Mouse (Mus musculus): ENCODE measurements around the gene Ccdc3. TPM values are rescaled to one million over a fixed set of nuclear protein-coding genes. Genes with fewer than 3 reads are reported as not detected.

Gene Ccdc3
- total and polyA plus RNA-seq, 2 experiments from 2014 or later = 6.3 to 11.9 TPM

DNA sequence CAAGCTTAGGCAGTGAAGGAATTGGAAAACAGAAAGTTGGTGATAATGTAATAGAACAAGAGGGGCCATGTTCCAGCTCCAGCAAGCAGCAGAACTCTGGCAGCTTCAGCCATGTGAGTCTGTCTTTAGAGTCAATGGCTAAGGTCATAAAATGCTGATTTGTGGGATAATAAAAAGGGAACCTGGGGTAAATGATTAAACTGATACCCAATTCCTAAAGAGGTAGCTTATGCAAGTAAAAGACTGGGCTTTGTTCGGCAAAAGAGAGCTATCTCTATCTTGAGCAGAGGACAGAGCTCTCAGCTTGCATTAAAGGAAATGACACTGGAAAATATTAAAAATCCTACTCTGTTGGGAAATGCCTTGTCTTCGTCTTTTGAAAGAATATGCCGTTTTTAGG, 120.7 kb downstream of the Ccdc3 start:
- Histone ChIP-seq H3K4me2 (ENCODE audit: low read depth, low read length, poor library complexity, severe bottlenecking) (no peak overlapping the region), H3K9ac (replicated peaks; ENCODE audit: low read length, poor library complexity, severe bottlenecking) (no peak overlapping the region), H3K9me3 (ENCODE audit: low read length) (no peaks in the 10 kb centered on the region), H3K27ac (ENCODE audit: low read depth, low read length) (no peak overlapping the region), H3K36me3 (ENCODE audit: insufficient read depth, low read length) (no peaks in the 10 kb centered on the region), H3K4me1 (ENCODE audit: insufficient read depth, low read length) (no peaks in the 10 kb centered on the region), H3K4me3 (ENCODE audit: low read depth, low read length) (no peak overlapping the region), H3K27me3 (ENCODE audit: insufficient read depth, low read length) (no peaks in the 10 kb centered on the region)
- ATAC-seq (ENCODE audit: low FRiP score) (no peak), DNase-seq (ENCODE audit: low spot score) (no peak)
- 87% methylated on average over 3 of the region's 3 CpGs for WGBS
- no peak for TF ChIP-seq CTCF (IDR thresholded peaks at IDR 0.05)

DNA sequence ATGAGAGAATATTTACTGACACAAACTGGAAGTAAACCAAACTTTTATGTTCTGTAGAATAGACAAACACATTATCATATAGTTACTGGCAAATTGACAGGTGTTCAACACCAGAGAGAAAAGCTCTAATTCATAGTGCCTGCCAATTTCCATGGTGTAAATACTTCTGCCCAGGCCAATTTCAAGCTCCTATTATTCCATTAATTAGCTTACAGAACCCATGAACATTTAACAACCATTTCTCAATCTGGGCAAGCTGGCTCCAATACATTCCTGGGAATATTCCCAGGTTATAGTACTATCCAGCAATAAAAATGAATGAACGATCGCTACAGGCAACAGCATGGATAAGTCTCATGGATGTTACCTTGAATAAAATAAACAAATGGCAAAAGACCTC, 124.7 kb downstream of the Ccdc3 start:
- peak; percentile 35 for DNase-seq (ENCODE audit: low spot score)
- H3K36me3 ChIP-seq (ENCODE audit: insufficient read depth, low read length) = no peaks in the 10 kb centered on the region
- H3K9me3 ChIP-seq (ENCODE audit: low read length) = no peaks in the 10 kb centered on the region
- no peak overlapping the region for H3K4me3 ChIP-seq (ENCODE audit: low read depth, low read length)
- TF ChIP-seq CTCF (IDR thresholded peaks at IDR 0.05) = no peak
- WGBS = 59% methylated on average over 2 of the region's 2 CpGs
- no peak for ATAC-seq (ENCODE audit: low FRiP score)
- H3K4me1 ChIP-seq (ENCODE audit: insufficient read depth, low read length) = no peaks in the 10 kb centered on the region
- H3K9ac ChIP-seq (replicated peaks; ENCODE audit: low read length, poor library complexity, severe bottlenecking) = no peak overlapping the region
- H3K27me3 ChIP-seq (ENCODE audit: insufficient read depth, low read length) = no peaks in the 10 kb centered on the region
- H3K4me2 ChIP-seq (ENCODE audit: low read depth, low read length, poor library complexity, severe bottlenecking) = no peak overlapping the region
- no peak overlapping the region for H3K27ac ChIP-seq (ENCODE audit: low read depth, low read length)

DNA sequence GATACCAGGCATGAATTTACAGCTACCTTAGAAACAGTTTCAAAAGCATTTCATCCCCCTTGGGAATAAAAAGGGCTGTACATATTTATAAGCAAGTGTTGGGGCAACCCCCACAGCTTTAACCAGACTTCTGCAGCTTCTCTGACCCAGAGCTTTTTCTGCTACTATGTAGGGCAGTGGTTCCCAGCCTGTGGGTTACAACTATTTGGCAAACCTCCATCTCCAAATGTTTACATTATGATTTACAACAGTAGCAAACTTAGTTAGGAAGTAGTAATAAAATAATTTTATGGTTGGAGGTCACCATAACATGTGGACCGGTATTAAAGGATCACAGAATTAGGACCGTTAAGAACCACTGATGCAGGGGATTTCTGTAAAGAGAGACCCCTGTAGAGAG, 130.4 kb downstream of the Ccdc3 start:
- ATAC-seq (ENCODE audit: low FRiP score) (no peak), DNase-seq (ENCODE audit: low spot score) (no peak)
- H3K4me2 ChIP-seq (ENCODE audit: low read depth, low read length, poor library complexity, severe bottlenecking) = no peak overlapping the region

More for the DNA sequence above, 130.4 kb downstream of the Ccdc3 start:
- 75% methylated on average over 2 of the region's 2 CpGs for WGBS
- H3K27ac ChIP-seq (ENCODE audit: low read depth, low read length) = no peak overlapping the region
- no peaks in the 10 kb centered on the region for H3K36me3 ChIP-seq (ENCODE audit: insufficient read depth, low read length)
- no peak for TF ChIP-seq CTCF (IDR thresholded peaks at IDR 0.05)
- no peaks in the 10 kb centered on the region for H3K9me3 ChIP-seq (ENCODE audit: low read length)
- H3K4me3 ChIP-seq (ENCODE audit: low read depth, low read length) = no peak overlapping the region
- H3K4me1 ChIP-seq (ENCODE audit: insufficient read depth, low read length) = no peaks in the 10 kb centered on the region
- no peaks in the 10 kb centered on the region for H3K27me3 ChIP-seq (ENCODE audit: insufficient read depth, low read length)
- no peak overlapping the region for H3K9ac ChIP-seq (replicated peaks; ENCODE audit: low read length, poor library complexity, severe bottlenecking)

Other genes starting within 250 kb of the Ccdc3 start
- gene Phyh, start 218.8 kb upstream of the Ccdc3 start, total RNA-seq (2014; rRNA removed) = 64.9 and 81.5 TPM in 2 replicates
- 108 and 116 TPM in 2 replicates for gene Phyh, start 218.8 kb upstream of the Ccdc3 start, polyA plus RNA-seq (2015; fragmentation: Nextera tagmentation; extraction: Ambion mirVana)
- gene Ucma, start 161.7 kb upstream of the Ccdc3 start, total RNA-seq (2014; rRNA removed) = 0.33 and 2.6 TPM in 2 replicates
- gene Ucma, start 161.7 kb upstream of the Ccdc3 start, polyA plus RNA-seq (2015; fragmentation: Nextera tagmentation; extraction: Ambion mirVana) = 0.69 and 1.6 TPM in 2 replicates
- gene Mcm10, start 125.0 kb upstream of the Ccdc3 start, total RNA-seq (2014; rRNA removed) = 0.94 and 5.0 TPM in 2 replicates
- 1.2 and 1.3 TPM in 2 replicates for gene Mcm10, start 125.0 kb upstream of the Ccdc3 start, polyA plus RNA-seq (2015; fragmentation: Nextera tagmentation; extraction: Ambion mirVana)
- 25.2 and 35.0 TPM in 2 replicates for gene Optn, start 73.7 kb upstream of the Ccdc3 start, total RNA-seq (2014; rRNA removed)
- gene Optn, start 73.7 kb upstream of the Ccdc3 start, polyA plus RNA-seq (2015; fragmentation: Nextera tagmentation; extraction: Ambion mirVana) = 28.5 and 28.7 TPM in 2 replicates